Mouse (Mus musculus) frontal cortex, adult 2 months (tissue): ENCODE measurements around the gene Katnb1. TPM values are rescaled to one million over a fixed set of nuclear protein-coding genes. Genes with fewer than 3 reads are reported as not detected.

Experiments
- DNase-seq, 2 experiments: peaks; one replicate each; pipeline ENCODE4 v3.0.0; 2022; ENCODE audit warnings: low spot score in 1 of 2; ENCODE audit errors: extremely low spot score in 1 of 2
- polyA plus RNA-seq: library from polyadenylated mRNA; depleted of rRNA; stranded (reverse); fragments of >200 nt; gene quantifications from 2 replicates; pipeline ENCODE4 v1.2.3, GENCODE M21; 2012

The Katnb1 gene
- polyA plus RNA-seq, 1 experiment, result 50.8 TPM

- no peak for DNase-seq
These were observed 664 bp downstream of the Katnb1 start for GRCm38 (mm10) chr8:95081650-95082049.

- DNase-seq, result no peak
These were observed 3.3 kb downstream of the Katnb1 start for GRCm38 (mm10) chr8:95084261-95084660.

GRCm38 (mm10) chr8:95084744-95085431 is 3.9 kb downstream of the Katnb1 start:
- DNase-seq, result no peak

GRCm38 (mm10) chr8:95085432-95086141 is 4.6 kb downstream of the Katnb1 start:
- no peak for DNase-seq

- DNase-seq, result no peak
These were observed 12.6 kb downstream of the Katnb1 start for GRCm38 (mm10) chr8:95093574-95093973.

GRCm38 (mm10) chr8:95099009-95099408 is 18.0 kb downstream of the Katnb1 start:
- DNase-seq, result peak in 1 of 2 experiments; percentile 81

GRCm38 (mm10) chr8:95101972-95102371 is 21.0 kb downstream of the Katnb1 start:
- no peak for DNase-seq

- DNase-seq, result no peak
These were observed 26.3 kb downstream of the Katnb1 start for GRCm38 (mm10) chr8:95107306-95107705.

- DNase-seq, result no peak
These were observed 31.6 kb downstream of the Katnb1 start for GRCm38 (mm10) chr8:95112594-95112993.

GRCm38 (mm10) chr8:95113108-95113507 is 32.1 kb downstream of the Katnb1 start:
- no peak for DNase-seq

- DNase-seq, result peak in 1 of 2 experiments; percentile 63
These were observed 32.8 kb downstream of the Katnb1 start for GRCm38 (mm10) chr8:95113750-95114149.

- DNase-seq, result no peak
These were observed 42.5 kb downstream of the Katnb1 start for GRCm38 (mm10) chr8:95123455-95123854.

GRCm38 (mm10) chr8:95126497-95126896 is 45.5 kb downstream of the Katnb1 start:
- no peak for DNase-seq

- DNase-seq, result no peak
These were observed 46.7 kb downstream of the Katnb1 start for GRCm38 (mm10) chr8:95127658-95128057.

GRCm38 (mm10) chr8:95128750-95129260 is 47.8 kb downstream of the Katnb1 start:
- DNase-seq, result no peak

GRCm38 (mm10) chr8:95130966-95131537 is 50.1 kb downstream of the Katnb1 start:
- DNase-seq, result no peak

- no peak for DNase-seq
These were observed 51.0 kb downstream of the Katnb1 start for GRCm38 (mm10) chr8:95131983-95132382.

GRCm38 (mm10) chr8:95134186-95134585 is 53.2 kb downstream of the Katnb1 start:
- DNase-seq, result no peak

- no peak for DNase-seq
These were observed 54.3 kb downstream of the Katnb1 start for GRCm38 (mm10) chr8:95135242-95135641.

- no peak for DNase-seq
These were observed 55.2 kb downstream of the Katnb1 start for GRCm38 (mm10) chr8:95136218-95136617.

- DNase-seq, result no peak
These were observed 56.2 kb downstream of the Katnb1 start for GRCm38 (mm10) chr8:95137201-95137600.
